Mouse (Mus musculus) frontal cortex, adult 2 months (tissue): ENCODE results near the gene Map2k4. TPM values are rescaled to one million over a fixed set of nuclear protein-coding genes. Genes with fewer than 3 reads are reported as not detected.
A peak's percentile ranks its signal among the peaks of the same experiment; 100 is the strongest.

ENCODE experiments used
- DNase-seq, 2 experiments: peaks; one replicate each; pipeline ENCODE4 v3.0.0; 2022; ENCODE audit warnings: low spot score in 1 of 2; ENCODE audit errors: extremely low spot score in 1 of 2
- polyA plus RNA-seq: library from polyadenylated mRNA; depleted of rRNA; stranded (reverse); fragments of >200 nt; gene quantifications from 2 replicates; pipeline ENCODE4 v1.2.3, GENCODE M21; 2012

The Map2k4 gene
- polyA plus RNA-seq, 1 experiment: 125 TPM

GRCm38 (mm10) chr11:65721615-65722014 is 66.5 kb downstream of the Map2k4 start:
- DNase-seq: no peak

DNA sequence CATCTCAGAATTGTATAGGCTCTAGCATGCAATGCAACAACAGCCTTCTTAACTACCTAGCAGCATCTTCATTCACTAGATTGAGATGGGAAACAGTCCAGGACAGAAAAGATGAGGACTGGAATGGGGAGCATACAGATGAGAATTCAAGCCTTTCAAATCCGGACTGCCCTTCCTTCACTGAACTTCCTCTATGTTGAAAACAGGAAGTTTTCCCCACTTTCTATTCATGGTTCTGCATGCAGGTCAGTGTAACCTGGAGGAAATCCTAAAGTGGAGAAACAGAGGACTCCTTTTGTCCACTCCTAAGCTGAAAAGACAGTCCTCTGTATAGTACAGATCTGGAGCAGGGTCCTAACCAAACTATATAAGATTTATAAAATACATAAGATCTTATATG is 68.1 kb downstream of the Map2k4 start:
- DNase-seq: no peak

GRCm38 (mm10) chr11:65713830-65714229 is 74.3 kb downstream of the Map2k4 start:
- DNase-seq: no peak

DNA sequence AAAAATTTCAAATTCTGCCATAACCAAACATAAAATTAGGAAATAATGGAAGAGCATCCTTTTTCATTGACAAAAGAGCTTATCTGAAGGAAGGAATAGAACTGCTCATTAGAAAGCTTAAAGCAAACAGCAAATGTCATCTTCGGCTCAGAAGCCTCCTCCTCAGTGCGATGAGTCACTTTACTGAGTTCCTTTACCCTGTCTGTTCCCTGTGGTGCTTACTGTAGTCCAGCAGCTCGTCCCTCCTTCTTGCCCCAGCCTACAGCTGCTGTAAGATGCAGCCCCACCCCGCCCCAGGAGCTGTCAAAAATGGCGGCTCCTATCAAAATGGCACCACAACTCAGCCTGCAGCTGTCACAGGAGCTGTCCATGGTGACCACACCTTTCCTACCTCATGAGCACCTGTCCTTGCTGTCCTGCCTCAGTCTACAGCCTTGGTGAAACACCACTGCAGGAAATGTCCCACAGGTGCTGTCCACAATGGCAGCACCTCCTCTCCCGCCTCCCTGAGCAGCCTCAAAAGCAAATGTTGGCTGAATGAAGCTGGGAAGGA is 75.3 kb downstream of the Map2k4 start:
- DNase-seq: peak in 1 of 2 experiments; percentile 48

- no peak for DNase-seq
Measured at GRCm38 (mm10) chr11:65706784-65707183, 81.3 kb downstream of the Map2k4 start.

GRCm38 (mm10) chr11:65706176-65706575 is 81.9 kb downstream of the Map2k4 start:
- DNase-seq: no peak

DNA sequence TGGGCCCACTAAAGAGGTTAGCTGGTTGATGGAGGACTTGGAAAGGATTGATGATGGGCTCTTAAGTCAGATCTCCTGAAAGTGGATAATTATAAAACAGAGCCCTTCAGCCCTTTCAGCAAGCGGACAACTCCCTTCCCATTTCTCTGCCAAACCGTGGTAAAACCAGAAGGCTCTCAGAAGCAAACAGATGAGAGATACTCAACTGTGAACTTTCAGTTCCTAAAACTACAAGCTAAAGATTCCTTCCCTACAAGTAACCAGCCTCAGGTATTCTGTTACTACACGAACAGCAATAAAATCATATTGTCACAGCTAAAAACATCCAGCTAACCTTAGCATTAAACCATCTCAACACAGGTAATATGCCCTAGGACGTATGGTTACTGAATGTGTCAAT is 83.2 kb downstream of the Map2k4 start:
- no peak for DNase-seq

DNA sequence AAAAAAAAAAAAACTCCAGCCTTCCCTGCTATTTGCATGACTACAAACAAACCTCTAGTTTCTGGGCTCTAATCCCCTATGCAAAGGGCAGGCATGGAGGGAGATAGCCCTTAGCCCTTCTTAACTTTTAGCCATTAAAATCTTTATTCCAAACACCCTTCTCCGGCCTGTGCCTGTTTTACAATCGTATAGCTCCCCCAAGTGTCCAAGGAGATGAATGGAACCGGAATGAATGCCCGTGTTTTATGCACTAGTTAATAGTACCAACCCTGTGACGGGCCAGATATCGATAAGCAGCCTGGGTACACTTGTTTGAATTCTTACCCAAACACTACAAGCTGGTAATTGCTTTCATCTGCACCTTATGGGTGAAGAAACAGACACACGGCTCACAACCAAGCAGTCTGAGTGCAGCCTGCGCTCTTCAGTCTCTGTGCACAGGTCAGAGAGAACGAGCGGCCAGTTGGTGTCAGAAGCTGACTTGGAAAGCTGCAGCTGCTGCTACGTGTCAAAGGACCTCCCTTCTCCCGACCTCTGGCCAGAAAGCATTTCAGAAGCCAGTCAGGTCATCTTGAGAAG is 109.2 kb downstream of the Map2k4 start:
- peak in 1 of 2 experiments; percentile 77 for DNase-seq

DNA sequence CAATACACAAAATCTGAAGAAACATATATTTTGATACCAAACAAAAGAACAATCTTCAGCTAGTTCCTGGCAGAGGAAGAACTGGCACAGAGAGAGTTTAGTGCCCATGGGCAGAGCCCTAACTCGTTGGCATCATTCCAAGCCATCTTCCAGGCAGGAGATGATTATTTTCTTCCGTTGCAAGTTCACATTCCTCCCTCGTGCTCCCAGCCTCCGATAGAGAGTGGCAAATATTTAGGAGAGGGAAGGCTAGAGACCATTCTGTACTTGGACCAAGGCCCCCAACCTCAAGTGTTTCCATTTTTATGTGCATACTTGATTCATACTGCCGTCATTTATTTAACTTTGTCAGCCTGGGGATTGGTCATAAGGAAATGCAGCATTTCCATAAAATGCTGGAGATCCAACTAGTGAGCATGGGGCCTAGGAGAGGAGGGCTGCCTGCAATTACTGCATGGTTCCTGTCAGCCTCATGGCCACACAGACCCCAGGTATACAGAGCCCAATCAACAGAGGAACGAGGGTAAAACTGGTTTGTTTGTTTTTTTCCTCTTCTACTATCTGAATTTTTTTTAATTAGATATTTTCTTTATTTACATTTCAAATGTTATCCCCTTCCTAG is 120.6 kb downstream of the Map2k4 start:
- no peak for DNase-seq

GRCm38 (mm10) chr11:65664903-65665302 is 123.2 kb downstream of the Map2k4 start:
- DNase-seq: peak in 1 of 2 experiments; percentile 39

GRCm38 (mm10) chr11:65661790-65662522 is 126.1 kb downstream of the Map2k4 start:
- DNase-seq: no peak

- DNase-seq: no peak
Measured at GRCm38 (mm10) chr11:65653932-65654331, 134.2 kb downstream of the Map2k4 start.

DNA sequence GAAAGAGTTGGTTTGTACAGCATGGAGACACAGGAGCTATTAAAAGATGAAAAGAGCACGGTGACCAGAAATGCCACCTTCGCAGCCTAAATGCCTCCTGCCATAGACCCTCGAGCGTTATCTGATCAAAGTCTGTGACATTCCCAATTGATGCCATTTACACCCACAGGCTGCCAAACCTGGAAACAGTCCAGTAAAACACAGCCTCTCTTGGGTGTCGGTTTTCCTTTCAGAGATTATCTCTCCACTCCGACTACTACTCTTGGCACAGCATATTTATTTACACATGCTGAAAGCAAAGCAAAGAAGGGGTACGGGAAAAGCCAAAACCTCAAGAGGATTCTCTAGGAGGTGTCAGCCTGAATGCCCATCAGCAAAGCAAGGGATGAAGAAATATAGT is 136.7 kb downstream of the Map2k4 start:
- DNase-seq: no peak

- no peak for DNase-seq
Measured at GRCm38 (mm10) chr11:65649956-65650715, 138.0 kb downstream of the Map2k4 start.

- no peak for DNase-seq
Measured at GRCm38 (mm10) chr11:65649469-65649868, 138.6 kb downstream of the Map2k4 start.

DNA sequence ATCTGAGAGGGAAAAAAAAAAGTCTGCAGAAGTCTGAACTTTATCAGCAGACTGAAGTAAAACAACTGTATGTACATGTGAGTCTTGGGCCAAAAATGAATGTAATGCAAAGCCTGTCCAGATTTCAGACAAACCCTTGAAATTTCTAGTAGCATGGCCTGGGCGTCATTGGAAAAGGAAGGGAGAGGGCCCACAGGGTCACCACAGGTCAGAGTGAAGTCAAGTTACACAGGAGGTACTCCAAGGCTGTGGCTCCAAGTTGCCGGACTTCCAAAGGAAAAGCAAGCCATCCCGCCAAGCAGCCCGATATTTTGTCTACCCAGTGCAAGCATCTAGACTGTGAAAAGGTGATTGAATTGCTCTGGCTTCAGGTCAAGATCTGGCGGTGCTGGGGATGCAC is 141.8 kb downstream of the Map2k4 start:
- DNase-seq: no peak

DNA sequence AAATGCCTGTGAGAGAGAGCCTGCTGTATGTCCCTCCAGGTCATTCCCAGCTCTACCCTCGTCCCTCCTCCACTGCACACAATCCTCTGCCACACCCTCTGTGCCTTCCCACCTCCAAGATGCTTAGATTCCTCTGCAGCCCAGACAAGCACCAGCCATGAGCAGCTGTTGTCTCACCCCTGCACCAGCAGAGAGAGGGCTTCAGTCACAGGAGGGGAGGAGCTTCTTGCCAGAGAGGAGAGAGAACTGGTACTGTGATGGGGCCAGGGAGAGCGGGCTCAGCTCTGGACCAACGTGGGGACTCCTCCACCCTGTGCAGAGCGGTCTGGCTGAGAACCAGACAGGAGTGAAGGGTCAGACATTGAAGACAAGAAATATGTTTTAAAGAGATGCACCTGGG is 143.6 kb downstream of the Map2k4 start:
- no peak for DNase-seq

DNA sequence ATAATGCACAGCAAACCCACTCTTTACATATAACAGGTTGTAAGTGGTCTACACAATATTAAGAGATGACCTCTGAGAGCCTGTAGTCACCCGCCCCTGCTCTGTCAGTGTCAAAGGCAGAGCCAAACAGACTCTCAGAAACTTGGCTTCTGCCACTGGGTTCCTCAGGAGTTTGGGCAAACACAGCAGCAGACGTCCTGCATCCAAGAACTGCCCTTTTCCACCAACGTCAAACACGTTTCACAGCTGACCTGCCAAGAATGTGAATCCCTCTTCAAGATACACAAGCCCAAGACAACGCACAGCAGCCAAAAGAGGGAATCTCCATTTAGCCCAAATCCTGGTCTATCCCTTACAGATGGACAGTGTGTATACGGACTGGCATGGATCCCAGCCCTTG is 147.8 kb downstream of the Map2k4 start:
- no peak for DNase-seq
